Mouse (Mus musculus) embryonic facial prominence, embryonic 14.5 days (tissue): Measurements from ENCODE around the gene Lin37. TPM values are rescaled to one million over a fixed set of nuclear protein-coding genes. Genes with fewer than 3 reads are reported as not detected.
A peak's percentile ranks its signal among the peaks of the same experiment; 100 is the strongest.

Experiments used
- ATAC-seq: fragments of 200-750 bp; cut with Nextera tagmentation; 2 replicates; pipeline ENCODE4 v1.8.0; 2017; ENCODE audit warnings: low read depth, moderate number of reproducible peaks, moderate TSS enrichment
- DNase-seq: peaks from one replicate; pipeline ENCODE4 v3.0.0-alpha.2; 2015; ENCODE audit warnings: low spot score
- H3K27ac ChIP-seq: fragments of 300-500 bp; sonication (generic); replicated peaks from 2 replicates; pipeline ENCODE4 v1.5.1; 2014; ENCODE audit warnings: low read depth, mild to moderate bottlenecking, low read length, moderate library complexity
- H3K27me3 ChIP-seq: fragments of 300-500 bp; sonication (generic); replicated peaks from 2 replicates; pipeline ENCODE4 v1.6.1; 2014; ENCODE audit warnings: low read length; ENCODE audit not compliant: control insufficient read depth, insufficient read depth
- H3K36me3 ChIP-seq: fragments of 300-500 bp; sonication (generic); 2 replicates; pipeline ENCODE4 v1.6.1; 2014; ENCODE audit warnings: low read length, mixed read lengths; ENCODE audit not compliant: control insufficient read depth, insufficient read depth
- H3K4me1 ChIP-seq: fragments of 300-500 bp; sonication (generic); 2 replicates; pipeline ENCODE4 v1.6.1; 2014; ENCODE audit warnings: antibody characterized with exemption, low read length; ENCODE audit not compliant: control insufficient read depth, insufficient read depth
- H3K4me2 ChIP-seq: fragments of 300-500 bp; sonication (generic); 2 replicates; pipeline ENCODE4 v1.6.1; 2014; ENCODE audit warnings: low read depth, mild to moderate bottlenecking, low read length, moderate library complexity, mixed read lengths
- H3K4me3 ChIP-seq: fragments of 300-500 bp; sonication (generic); 2 replicates; pipeline ENCODE4 v1.5.1; 2014; ENCODE audit warnings: low read depth, mild to moderate bottlenecking, low read length
- H3K9ac ChIP-seq: fragments of 300-500 bp; sonication (generic); 2 replicates; pipeline ENCODE4 v1.6.1; 2014; ENCODE audit warnings: low read depth, mild to moderate bottlenecking, low read length, moderate library complexity, mixed read lengths
- H3K9me3 ChIP-seq: fragments of 300-500 bp; sonication (generic); 2 replicates; pipeline ENCODE4 v1.6.1; 2016; ENCODE audit warnings: low read length; ENCODE audit not compliant: control insufficient read depth
- WGBS: fragments of 180-500 bp; shearing (Covaris S2); extraction: QIAGEN DNeasy Blood & Tissue Kit; methylation state at CpG from one replicate; pipeline ENCODE4 v1.1.7; 2014; 5-methylcytosine and 5-hydroxymethylcytosine counted together
- polyA plus RNA-seq: library from polyadenylated mRNA; unstranded; fragments of >200 nt; fragmentation: Nextera tagmentation; extraction: Ambion mirVana; gene quantifications from 2 replicates; pipeline ENCODE4 v1.2.1, GENCODE M21; 2014

Lin37 gene
- polyA plus RNA-seq, 1 experiment from 2014 or later: 45.7 TPM

DNA sequence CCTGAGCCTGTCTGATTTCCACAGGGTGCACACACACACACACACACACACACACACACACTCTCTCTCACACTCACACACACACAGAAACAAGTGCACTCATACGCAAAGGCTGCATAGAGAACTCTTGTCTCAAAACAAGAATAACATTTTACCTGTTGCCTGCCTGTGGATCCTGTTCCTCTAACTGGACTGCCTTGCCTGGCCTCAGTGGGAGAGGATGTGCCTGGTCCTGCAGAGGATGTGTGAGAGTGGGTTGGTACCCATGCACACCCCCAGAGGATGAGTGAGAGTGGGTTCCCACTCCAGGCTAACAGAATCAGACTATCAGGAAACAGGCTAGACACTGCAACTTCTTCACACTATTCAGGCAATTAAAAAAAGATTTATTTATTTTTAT is 9.0 kb downstream of the Lin37 start:
- Histone ChIP-seq H3K27me3 (no peaks in the 10 kb centered on the region), H3K27ac (no peak overlapping the region), H3K9me3 (no peaks in the 10 kb centered on the region), H3K9ac (no peak overlapping the region), H3K4me2 (no peak overlapping the region), H3K4me3 (no peak overlapping the region), H3K4me1 (peaks cover 11% of the 10 kb centered on the region), H3K36me3 (peaks cover 45% of the 10 kb centered on the region)
- no peak for ATAC-seq
- DNase-seq: no peak
- WGBS: 100% methylated on average over 1 of the region's 1 CpGs

DNA sequence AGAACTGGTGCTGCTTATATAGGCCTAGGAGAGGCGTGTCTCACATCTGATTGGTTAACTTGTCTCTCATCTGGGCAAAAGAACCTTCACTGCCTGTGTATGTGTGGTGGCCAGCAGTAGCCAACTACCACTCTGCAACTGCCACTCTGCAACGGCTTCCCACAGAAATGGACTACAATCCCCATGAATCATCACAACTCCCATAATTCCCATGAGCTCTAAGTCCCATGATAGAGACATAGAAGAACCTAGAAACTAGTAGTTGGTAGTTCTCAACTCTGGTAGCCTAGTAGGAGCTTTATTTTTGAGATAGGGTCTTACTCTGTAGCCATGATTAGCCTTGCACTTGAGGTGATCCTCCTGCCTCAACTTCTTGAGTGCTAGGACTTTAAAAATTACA is 9.8 kb downstream of the Lin37 start:
- H3K9me3 ChIP-seq: no peaks in the 10 kb centered on the region
- H3K4me1 ChIP-seq: peaks cover 11% of the 10 kb centered on the region
- no peak for DNase-seq
- H3K27me3 ChIP-seq: no peaks in the 10 kb centered on the region
- ATAC-seq: no peak
- H3K27ac ChIP-seq: no peak overlapping the region
- no peak overlapping the region for H3K9ac ChIP-seq
- no peak overlapping the region for H3K4me2 ChIP-seq
- H3K4me3 ChIP-seq: no peak overlapping the region
- WGBS: 83% methylated on average over 2 of the region's 2 CpGs
- peaks cover 44% of the 10 kb centered on the region for H3K36me3 ChIP-seq

DNA sequence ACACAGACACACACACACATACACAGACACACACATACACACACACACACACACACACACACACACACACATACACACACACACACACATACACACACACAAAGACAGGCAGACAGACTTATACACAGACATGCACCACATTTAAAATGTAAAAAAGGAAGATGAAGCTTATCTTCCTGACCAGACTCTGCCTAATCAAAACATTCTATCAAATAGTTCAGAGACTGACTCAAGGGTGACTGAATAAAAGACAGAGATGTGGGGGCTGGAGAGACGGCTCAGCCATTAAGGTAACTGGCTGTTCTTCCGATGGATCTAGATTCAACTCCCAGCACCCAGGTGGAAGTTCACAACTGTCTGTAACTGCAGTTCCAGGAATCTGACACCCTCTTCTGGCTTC is 15.3 kb downstream of the Lin37 start:
- Histone ChIP-seq H3K9me3 (no peaks in the 10 kb centered on the region), H3K9ac (no peak overlapping the region), H3K4me1 (no peaks in the 10 kb centered on the region), H3K27ac (no peak overlapping the region), H3K4me2 (no peak overlapping the region), H3K27me3 (no peaks in the 10 kb centered on the region), H3K4me3 (no peak overlapping the region), H3K36me3 (peaks cover 66% of the 10 kb centered on the region)
- ATAC-seq: no peak
- WGBS: 84% methylated on average over 2 of the region's 2 CpGs
- no peak for DNase-seq

DNA sequence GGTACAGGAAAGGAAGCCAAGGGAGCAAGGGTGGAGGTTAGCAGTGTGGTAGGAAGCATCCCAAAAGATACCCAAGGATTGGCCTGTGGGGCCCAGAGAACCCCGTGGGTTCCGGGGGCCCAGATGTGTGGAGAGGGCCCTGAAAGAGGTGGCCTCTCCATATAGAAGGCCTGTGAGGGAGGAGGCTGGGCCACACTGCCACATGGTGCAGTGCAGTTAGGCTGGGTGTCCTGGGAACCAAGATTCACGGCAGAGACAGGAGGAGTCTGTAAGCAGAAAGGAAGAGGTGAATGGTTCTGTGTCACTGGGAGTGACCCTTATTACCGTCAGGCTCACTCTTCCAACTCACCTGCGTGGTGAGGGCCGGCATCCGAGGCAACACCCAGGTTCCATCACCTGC is 19.1 kb downstream of the Lin37 start:
- peaks cover 40% of the 10 kb centered on the region for H3K36me3 ChIP-seq
- 87% methylated on average over 7 of the region's 7 CpGs for WGBS

DNA sequence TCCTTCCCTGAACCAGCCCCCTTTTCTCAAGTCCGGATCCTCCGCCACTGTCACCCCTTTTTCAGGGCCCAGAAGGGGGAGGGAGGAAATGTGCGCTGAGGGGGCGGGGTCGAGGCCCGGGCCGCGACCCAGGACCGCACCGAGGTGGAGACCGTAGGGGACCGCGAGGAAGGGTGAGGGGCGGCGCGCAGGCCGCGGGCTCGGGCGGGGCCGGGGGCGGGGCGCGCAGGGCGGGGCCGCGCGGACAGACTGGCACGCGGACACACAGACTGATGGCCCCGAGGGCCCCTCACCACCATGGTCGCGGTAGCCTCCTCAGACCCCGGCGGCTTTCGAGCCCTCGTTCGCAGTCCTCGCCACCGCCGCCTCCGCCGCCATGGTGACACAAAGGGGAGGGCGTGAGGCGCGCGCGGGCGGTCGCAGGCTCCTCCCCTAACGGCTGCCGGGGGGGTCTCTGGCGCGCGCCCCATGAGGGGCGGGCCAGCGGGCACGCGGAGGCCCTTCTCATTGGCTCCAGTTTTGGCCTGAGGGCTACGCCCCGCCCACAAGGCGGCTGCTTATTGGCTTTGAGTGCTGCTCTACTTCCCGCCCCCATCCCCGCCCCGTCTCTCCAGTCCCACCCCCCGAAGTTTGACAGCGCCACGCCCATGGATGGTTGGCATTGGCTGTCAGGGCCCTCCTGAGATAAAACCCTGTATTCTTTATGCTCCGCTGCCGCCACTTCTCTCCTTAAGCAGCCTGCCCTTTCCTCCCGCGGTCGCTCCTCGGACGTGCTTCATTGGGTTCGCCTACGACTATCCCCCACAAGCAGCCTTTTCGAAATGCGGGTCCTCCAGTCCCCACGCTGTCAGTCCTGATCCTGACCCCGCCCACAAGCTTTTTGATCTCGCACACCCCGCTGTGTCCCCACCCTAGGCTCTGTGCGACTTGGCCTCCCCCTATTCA is 24.7 kb downstream of the Lin37 start, which contains the start of gene Arhgap33:
Gene Arhgap33 (minus strand): TSS at position 428 of the 945 bp plus-strand sequence.
- DNase-seq (peak; percentile 99), ATAC-seq (peak; percentile 93)
- peaks cover 40% of the 10 kb centered on the region for H3K36me3 ChIP-seq
- H3K4me3 ChIP-seq: peak within 1 kb of the TSS; percentile 60
- peak within 1 kb of the TSS; percentile 68 for H3K9ac ChIP-seq
- WGBS: 1% methylated on average over 39 of the region's 84 CpGs
- H3K27ac ChIP-seq: peak within 1 kb of the TSS; percentile 30; the same call in 1 of the 2 replicates
- H3K27me3 ChIP-seq: no peaks in the 10 kb centered on the region
- H3K9me3 ChIP-seq: no peaks in the 10 kb centered on the region
- H3K4me2 ChIP-seq: peak within 1 kb of the TSS; percentile 78
- peaks cover 12% of the 10 kb centered on the region; the same call in 1 of the 2 replicates for H3K4me1 ChIP-seq

More for the DNA sequence above, 19.1 kb downstream of the Lin37 start:
- Histone ChIP-seq H3K9me3 (no peaks in the 10 kb centered on the region), H3K4me2 (no peak overlapping the region), H3K4me1 (no peaks in the 10 kb centered on the region), H3K4me3 (no peak overlapping the region), H3K27ac (no peak overlapping the region), H3K27me3 (no peaks in the 10 kb centered on the region), H3K9ac (no peak overlapping the region)
- ATAC-seq (no peak), DNase-seq (no peak)

DNA sequence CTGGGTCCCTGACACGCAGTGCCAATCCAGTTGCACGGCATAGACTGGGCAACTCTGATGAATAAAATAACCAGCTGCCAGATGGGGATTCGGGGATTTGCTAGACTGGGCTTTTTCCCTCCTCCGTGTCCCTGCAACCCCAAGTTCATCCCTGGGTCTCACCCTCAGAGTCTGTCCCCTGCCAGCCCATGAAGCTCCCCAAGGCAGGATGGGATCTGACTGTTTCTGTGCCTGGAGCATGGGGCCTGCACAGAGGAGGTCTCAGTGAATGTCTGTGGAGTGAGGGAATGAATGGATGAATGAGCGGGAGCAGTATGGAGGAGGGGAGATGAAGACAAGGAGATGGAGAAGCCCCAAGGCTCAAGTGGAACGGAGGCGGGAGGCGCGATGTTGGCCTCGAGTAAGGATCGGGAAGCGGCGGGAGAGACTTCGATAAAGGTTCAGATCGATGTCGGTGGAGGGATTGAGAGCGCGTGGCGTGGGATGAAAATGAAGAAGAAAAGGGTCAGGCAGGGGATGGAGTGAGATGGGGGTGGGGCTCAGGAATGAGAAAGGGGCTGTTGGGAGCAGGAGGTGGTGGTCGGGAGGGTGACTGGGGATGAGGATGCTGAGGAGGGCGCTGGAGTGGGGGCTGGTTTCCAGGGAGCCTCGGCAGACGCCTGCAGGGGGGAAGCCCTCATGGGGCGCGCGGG is 25.6 kb downstream of the Lin37 start:
- ATAC-seq: peak; percentile 19
- 6% methylated on average over 25 of the region's 26 CpGs for WGBS
- Histone ChIP-seq H3K4me3 (peak overlapping the region; percentile 60), H3K27ac (no peak overlapping the region), H3K27me3 (no peaks in the 10 kb centered on the region), H3K36me3 (peaks cover 40% of the 10 kb centered on the region), H3K4me1 (peaks cover 12% of the 10 kb centered on the region; the same call in 1 of the 2 replicates), H3K9me3 (no peaks in the 10 kb centered on the region), H3K9ac (peak overlapping the region; percentile 68), H3K4me2 (peak overlapping the region; percentile 78)
- peak; percentile 7 for DNase-seq

DNA sequence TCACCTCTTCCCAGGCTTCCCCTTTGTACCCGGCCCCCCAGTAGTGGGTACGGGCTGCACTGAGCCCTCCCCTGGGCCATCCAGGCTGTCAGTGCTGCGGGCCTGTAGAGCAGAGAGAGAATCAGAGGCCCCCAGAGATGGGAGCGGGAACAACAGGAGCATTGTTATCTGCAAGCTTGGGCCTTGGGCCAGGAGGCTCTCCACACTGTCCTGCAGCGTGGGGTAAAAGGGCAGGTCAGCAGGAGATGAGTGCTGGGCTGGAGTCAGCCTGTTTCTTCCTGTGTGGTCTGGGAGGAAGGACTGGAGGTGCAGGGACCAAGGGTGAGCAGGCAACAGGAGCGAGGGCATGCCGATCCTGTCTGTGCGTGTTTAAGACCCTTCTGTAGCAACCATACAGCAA is 26.7 kb downstream of the Lin37 start:
- Histone ChIP-seq H3K9ac (peak overlapping the region; percentile 46), H3K4me1 (peaks cover 12% of the 10 kb centered on the region; the same call in 1 of the 2 replicates), H3K36me3 (peaks cover 46% of the 10 kb centered on the region), H3K27ac (no peak overlapping the region), H3K4me2 (peak overlapping the region; percentile 78; the same call in 1 of the 2 replicates), H3K4me3 (0 out of 2 replicates have a peak overlapping the region, but pooled peaks have one; percentile 2), H3K9me3 (no peaks in the 10 kb centered on the region), H3K27me3 (no peaks in the 10 kb centered on the region)
- no peak for ATAC-seq
- peak; percentile 59 for DNase-seq
- WGBS: 34% methylated on average over 5 of the region's 8 CpGs

DNA sequence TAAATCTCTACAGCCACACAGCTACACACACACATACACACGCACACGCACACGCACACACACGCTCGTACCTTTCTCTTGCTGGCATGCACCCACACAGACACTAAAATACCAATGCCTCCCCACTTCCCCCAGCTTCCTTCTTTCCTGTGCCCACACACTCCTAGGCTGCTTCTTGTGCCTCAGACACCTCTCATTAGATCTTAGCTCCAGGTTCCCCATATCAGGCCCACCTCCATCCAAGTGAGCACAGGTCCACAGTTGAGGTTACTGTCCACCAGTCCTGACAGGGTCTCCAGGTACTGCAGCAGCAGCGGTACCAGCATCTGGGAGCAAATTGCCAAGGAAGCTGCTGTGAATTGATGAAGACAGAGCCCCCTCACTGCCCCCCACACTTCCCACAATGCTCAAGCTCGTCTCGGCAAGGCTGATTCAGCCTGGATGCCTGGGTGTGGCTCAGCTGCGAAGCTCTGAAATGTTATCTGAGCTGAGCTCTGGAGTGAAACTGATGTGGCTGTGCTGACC is 28.3 kb downstream of the Lin37 start:
- Histone ChIP-seq H3K9ac (no peak overlapping the region), H3K9me3 (no peaks in the 10 kb centered on the region), H3K4me1 (peaks cover 17% of the 10 kb centered on the region; the same call in 1 of the 2 replicates), H3K36me3 (peaks cover 55% of the 10 kb centered on the region), H3K4me2 (no peak overlapping the region), H3K27ac (no peak overlapping the region), H3K4me3 (no peak overlapping the region), H3K27me3 (no peaks in the 10 kb centered on the region)
- ATAC-seq (no peak), DNase-seq (peak; percentile 13)
- 77% methylated on average over 9 of the region's 9 CpGs for WGBS
